ENCODE assay signal across 14 mouse cellular contexts in the genomic region with DNA sequence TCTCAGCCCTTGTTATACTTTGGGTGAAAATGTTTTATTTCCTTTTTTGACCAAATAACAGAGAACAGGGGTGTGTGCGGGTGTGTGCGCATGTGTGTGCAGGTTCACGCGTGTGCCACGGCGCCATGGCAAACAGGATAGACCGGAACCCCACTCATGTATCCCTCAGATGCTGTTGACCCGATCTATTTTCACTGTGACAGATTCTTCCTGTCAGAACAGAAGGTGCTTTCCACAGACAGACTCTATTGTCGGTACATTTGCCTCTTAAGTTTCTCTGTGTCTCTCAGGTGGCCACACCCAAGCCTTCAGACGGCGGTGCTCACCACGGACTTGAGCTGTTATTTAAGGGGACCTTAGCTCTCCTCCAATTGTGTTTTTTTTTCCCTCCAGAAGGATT.
DNase-seq lines count a peak whose midpoint lies in the region; ATAC-seq and TF ChIP-seq lines count a peak whose summit lies in the region.
"Had no signal": no experiment of that assay in that cellular context is flagged by ENCODE, and none has a peak within 500 bp of the region (broad histone marks: within the 10 kb centered on the region; RNA-seq: fewer than 3 reads in every experiment).

No protein-coding gene starts in this region.

- 0 out of 2 replicates have a peak overlapping the region, but pooled peaks have one; percentile 23 for H3K4me2 ChIP-seq in lung, postnatal 0 days (replicated peaks; ENCODE audit: low read depth, low read length)
- H3K4me2 ChIP-seq in kidney, embryonic 14.5 days (replicated peaks; ENCODE audit: low read depth, low read length): no peak overlapping the region
- H3K4me2 ChIP-seq: intestine, embryonic 15.5 days; midbrain, embryonic 15.5 days had no signal

- no peak for ATAC-seq in lung, postnatal 0 days
- ATAC-seq in megakaryocyte-erythroid progenitor cell, adult 5-6 weeks (replicated peaks; ENCODE audit: low FRiP score, low TSS enrichment, poor library complexity, severe bottlenecking): no peak
- no peak for ATAC-seq in kidney, embryonic 14.5 days (ENCODE audit: low FRiP score, low TSS enrichment)
- ATAC-seq: intestine, embryonic 15.5 days; liver, postnatal 0 days; midbrain, embryonic 15.5 days; Patski had no signal

- H3K4me3 ChIP-seq in heart, embryonic 10.5 days: no peak overlapping the region
- H3K4me3 ChIP-seq in lung, postnatal 0 days (ENCODE audit: low read depth, low read length): no peak overlapping the region
- no peak overlapping the region for H3K4me3 ChIP-seq in bone marrow, adult 2 months (replicated peaks; ENCODE audit: control insufficient read depth, low read depth, low read length)
- no peak overlapping the region for H3K4me3 ChIP-seq in small intestine, adult 2 months (ENCODE audit: low read depth, low read length)
- H3K4me3 ChIP-seq in kidney, embryonic 14.5 days (ENCODE audit: low read length): no peak overlapping the region
- H3K4me3 ChIP-seq: intestine, embryonic 15.5 days; midbrain, embryonic 15.5 days had no signal

- H3K9ac ChIP-seq in lung, postnatal 0 days (replicated peaks; ENCODE audit: low read depth): no peak overlapping the region
- H3K9ac ChIP-seq in kidney, embryonic 14.5 days (ENCODE audit: low read depth, low read length): no peak overlapping the region
- H3K9ac ChIP-seq: intestine, embryonic 15.5 days; liver, postnatal 0 days; midbrain, embryonic 15.5 days had no signal

- intact Hi-C loops in heart, postnatal 36 days (cut with DNase I): loop anchor here (2.0 to 5.0 kb wide), 3 partner anchors 31 to 278 kb away; no protein-coding TSS in a partner anchor

- TF ChIP-seq CTCF in lung, postnatal 0 days (IDR thresholded peaks at IDR 0.05): no peak
- TF ChIP-seq CTCF in bone marrow, adult 2 months (IDR thresholded peaks at IDR 0.05; ENCODE audit: control insufficient read depth, insufficient read depth, low read length): no peak
- TF ChIP-seq CTCF in small intestine, adult 2 months (IDR thresholded peaks at IDR 0.05; ENCODE audit: extremely low read depth, insufficient read length, insufficient replicate concordance, low read depth, low read length): no peak

- DNase-seq in heart, embryonic 10.5 days (ENCODE audit: low spot score): no peak
- DNase-seq in heart, postnatal 36 days: no peak
- DNase-seq in lung, postnatal 0 days (ENCODE audit: low spot score): no peak
- DNase-seq in lung, postnatal 14 days: no peak
- DNase-seq: adrenal gland, postnatal 14 days; liver, postnatal 0 days; right cerebral cortex, postnatal 14 days had no signal

- TF ChIP-seq EP300 in lung, postnatal 0 days (IDR thresholded peaks at IDR 0.05): peak; percentile 34; the same call in 1 of the 2 replicates

- H3K36me3 ChIP-seq in heart, embryonic 10.5 days: no peaks in the 10 kb centered on the region
- no peaks in the 10 kb centered on the region for H3K36me3 ChIP-seq in lung, postnatal 0 days (ENCODE audit: insufficient read depth, low read length)
- no peaks in the 10 kb centered on the region for H3K36me3 ChIP-seq in small intestine, adult 2 months (ENCODE audit: control insufficient read depth, insufficient read depth, low read length)
- H3K36me3 ChIP-seq in kidney, embryonic 14.5 days (ENCODE audit: control insufficient read depth, insufficient read depth, low read length): no peaks in the 10 kb centered on the region
- H3K36me3 ChIP-seq: intestine, embryonic 15.5 days; midbrain, embryonic 15.5 days had no signal

- H3K9me3 ChIP-seq in heart, embryonic 10.5 days: no peaks in the 10 kb centered on the region
- H3K9me3 ChIP-seq in lung, postnatal 0 days (ENCODE audit: low read length): no peaks in the 10 kb centered on the region
- H3K9me3 ChIP-seq in kidney, embryonic 14.5 days (ENCODE audit: control insufficient read depth, low read length): no peaks in the 10 kb centered on the region
- H3K9me3 ChIP-seq: intestine, embryonic 15.5 days; midbrain, embryonic 15.5 days had no signal

- no peaks in the 10 kb centered on the region for H3K27me3 ChIP-seq in heart, embryonic 10.5 days (ENCODE audit: insufficient read depth, poor library complexity, severe bottlenecking)
- no peaks in the 10 kb centered on the region for H3K27me3 ChIP-seq in lung, postnatal 0 days (replicated peaks; ENCODE audit: insufficient read depth, low read length)
- H3K27me3 ChIP-seq in small intestine, adult 2 months (ENCODE audit: control insufficient read depth, insufficient read depth, low read length): no peaks in the 10 kb centered on the region
- H3K27me3 ChIP-seq in kidney, embryonic 14.5 days (ENCODE audit: control insufficient read depth, insufficient read depth, low read length): no peaks in the 10 kb centered on the region
- H3K27me3 ChIP-seq: intestine, embryonic 15.5 days; midbrain, embryonic 15.5 days; Patski had no signal

- H3K27ac ChIP-seq in heart, embryonic 10.5 days: peak overlapping the region; percentile 82
- H3K27ac ChIP-seq in lung, postnatal 0 days (ENCODE audit: low read length): no peak overlapping the region
- peak overlapping the region; percentile 13; the same call in 1 of the 2 replicates for H3K27ac ChIP-seq in bone marrow, adult 2 months (ENCODE audit: control insufficient read depth, insufficient read depth, low read depth, low read length, poor library complexity)
- H3K27ac ChIP-seq in small intestine, adult 2 months (ENCODE audit: insufficient read depth, low read depth, low read length): peak overlapping the region; percentile 6; the same call in 1 of the 2 replicates
- H3K27ac ChIP-seq in kidney, embryonic 14.5 days (ENCODE audit: low read depth, low read length): no peak overlapping the region
- H3K27ac ChIP-seq: intestine, embryonic 15.5 days; midbrain, embryonic 15.5 days had no signal

- TF ChIP-seq POLR2A in bone marrow, adult 2 months (IDR thresholded peaks at IDR 0.05; ENCODE audit: borderline replicate concordance, control insufficient read depth, low read depth, low read length): no peak
- no peak for TF ChIP-seq POLR2A in small intestine, adult 2 months (IDR thresholded peaks at IDR 0.05; ENCODE audit: low read depth, low read length)

- H3K4me1 ChIP-seq in heart, embryonic 10.5 days: peaks cover 61% of the 10 kb centered on the region
- peaks cover 13% of the 10 kb centered on the region; the same call in 1 of the 2 replicates for H3K4me1 ChIP-seq in lung, postnatal 0 days (ENCODE audit: insufficient read depth, low read depth, low read length)
- no peaks in the 10 kb centered on the region; the same call in 1 of the 2 replicates for H3K4me1 ChIP-seq in bone marrow, adult 2 months (ENCODE audit: control insufficient read depth, insufficient read depth, low read length)
- H3K4me1 ChIP-seq in small intestine, adult 2 months (ENCODE audit: control insufficient read depth, insufficient read depth, insufficient read length, low read length): peaks cover 21% of the 10 kb centered on the region; the same call in 1 of the 2 replicates
- H3K4me1 ChIP-seq in kidney, embryonic 14.5 days (ENCODE audit: control insufficient read depth, insufficient read depth, low read length): peaks cover 13% of the 10 kb centered on the region; the same call in 1 of the 2 replicates

- WGBS in heart, embryonic 10.5 days: 61% methylated on average over 12 of the region's 12 CpGs
- WGBS in lung, postnatal 0 days: 61% methylated on average over 12 of the region's 12 CpGs
- WGBS in bone marrow, adult 2 months: 46% methylated on average over 12 of the region's 12 CpGs
- WGBS in small intestine, adult 2 months: 60% methylated on average over 12 of the region's 12 CpGs
- WGBS in kidney, embryonic 14.5 days: 73% methylated on average over 12 of the region's 12 CpGs

Comparison
In these comparisons a context has a peak if more than half of its experiments do, and no peak if none do; other contexts are left out.
1. H3K27ac ChIP-seq: peak in heart, embryonic 10.5 days (single experiment), bone marrow, adult 2 months (single experiment) and small intestine, adult 2 months (single experiment); none in lung, postnatal 0 days (single experiment) and kidney, embryonic 14.5 days (single experiment).